Mouse (Mus musculus): ENCODE measurements around the gene Slc25a36. TPM values are rescaled to one million over a fixed set of nuclear protein-coding genes. Genes with fewer than 3 reads are reported as not detected.

Gene Slc25a36
- polyA plus RNA-seq, 1 experiment from 2014 or later, result 66.0 TPM

- Histone ChIP-seq H3K27me3 (no peaks in the 10 kb centered on the region), H3K36me3 (ENCODE audit: poor library complexity, severe bottlenecking) (no peaks in the 10 kb centered on the region), H3K9me3 (replicated peaks) (no peaks in the 10 kb centered on the region), H3K4me3 (no peak overlapping the region), H3K4me2 (no peak overlapping the region), H3K9ac (no peak overlapping the region), H3K27ac (no peak overlapping the region), H3K4me1 (peaks cover 2% of the 10 kb centered on the region; the same call in 1 of the 2 replicates)
- WGBS, result 79% methylated on average over 4 of the region's 4 CpGs
- no peak for ATAC-seq
Observed at GRCm38 (mm10) chr9:97065885-97066284, 45.1 kb downstream of the Slc25a36 start.

DNA sequence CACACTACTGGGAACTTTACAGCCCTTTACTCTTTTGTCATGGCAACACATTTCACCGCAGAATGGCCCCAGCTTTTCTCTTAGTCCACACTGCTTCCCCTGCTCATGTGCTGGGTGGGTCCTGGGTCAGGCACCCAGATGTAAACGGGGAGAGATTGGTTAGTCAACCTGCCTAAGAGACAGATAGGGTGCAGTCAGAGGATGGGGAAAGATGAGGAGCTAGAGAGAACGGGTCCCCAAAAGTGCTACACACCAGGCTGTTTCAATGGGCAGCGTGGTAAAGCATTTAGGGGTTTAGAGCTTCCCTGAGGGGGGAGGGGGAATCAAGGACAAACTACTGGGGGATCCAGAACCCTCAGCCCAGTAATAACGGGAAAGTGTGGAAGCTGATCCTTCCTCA lies 45.7 kb downstream of the Slc25a36 start:
- no peaks in the 10 kb centered on the region for H3K27me3 ChIP-seq
- H3K27ac ChIP-seq, result no peak overlapping the region
- peaks cover 8% of the 10 kb centered on the region; the same call in 1 of the 2 replicates for H3K4me1 ChIP-seq
- no peak overlapping the region for H3K4me2 ChIP-seq
- no peaks in the 10 kb centered on the region for H3K36me3 ChIP-seq (ENCODE audit: poor library complexity, severe bottlenecking)
- H3K9ac ChIP-seq, result no peak overlapping the region
- WGBS, result 56% methylated on average over 5 of the region's 5 CpGs
- ATAC-seq, result no peak
- no peaks in the 10 kb centered on the region for H3K9me3 ChIP-seq (replicated peaks)
- H3K4me3 ChIP-seq, result no peak overlapping the region

DNA sequence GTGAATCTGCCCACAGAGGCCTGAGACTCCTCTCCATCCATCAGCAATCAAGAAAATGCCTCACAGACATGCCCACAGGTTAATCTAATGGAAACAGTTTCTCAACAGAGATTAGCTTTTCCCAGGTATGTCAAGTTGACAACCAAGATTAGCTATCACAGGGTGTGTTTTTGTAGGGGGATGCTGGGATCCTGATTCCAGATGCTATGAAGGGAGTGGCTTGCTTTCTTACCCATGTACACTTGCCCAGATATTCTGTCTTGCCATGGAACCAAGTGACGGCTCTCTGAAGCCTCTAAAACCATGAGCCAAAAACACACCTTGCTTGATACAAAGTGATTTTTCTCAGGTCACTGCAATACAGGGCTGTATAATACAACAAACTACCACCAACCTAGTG lies 46.8 kb downstream of the Slc25a36 start:
- Histone ChIP-seq H3K9me3 (replicated peaks) (no peaks in the 10 kb centered on the region), H3K4me2 (no peak overlapping the region), H3K4me3 (no peak overlapping the region), H3K9ac (no peak overlapping the region), H3K36me3 (ENCODE audit: poor library complexity, severe bottlenecking) (no peaks in the 10 kb centered on the region), H3K27ac (no peak overlapping the region), H3K27me3 (no peaks in the 10 kb centered on the region), H3K4me1 (peaks cover 8% of the 10 kb centered on the region; the same call in 1 of the 2 replicates)
- no peak for ATAC-seq
- 90% methylated on average over 1 of the region's 1 CpGs for WGBS

- WGBS, result 97% methylated on average over 9 of the region's 9 CpGs
- no peak overlapping the region for H3K4me2 ChIP-seq
- ATAC-seq, result no peak
- no peak overlapping the region for H3K4me3 ChIP-seq
- no peaks in the 10 kb centered on the region for H3K9me3 ChIP-seq (replicated peaks)
- H3K4me1 ChIP-seq, result peaks cover 10% of the 10 kb centered on the region; the same call in 1 of the 2 replicates
- no peak overlapping the region for H3K27ac ChIP-seq
- no peaks in the 10 kb centered on the region for H3K27me3 ChIP-seq
- H3K36me3 ChIP-seq (ENCODE audit: poor library complexity, severe bottlenecking), result no peaks in the 10 kb centered on the region
- no peak overlapping the region for H3K9ac ChIP-seq
Observed at GRCm38 (mm10) chr9:97061696-97062095, 49.3 kb downstream of the Slc25a36 start.

- Histone ChIP-seq H3K27me3 (no peaks in the 10 kb centered on the region), H3K4me3 (no peak overlapping the region), H3K36me3 (ENCODE audit: poor library complexity, severe bottlenecking) (no peaks in the 10 kb centered on the region), H3K4me1 (peaks cover 21% of the 10 kb centered on the region), H3K27ac (0 out of 2 replicates have a peak overlapping the region, but pooled peaks have one; percentile 40), H3K4me2 (no peak overlapping the region), H3K9ac (no peak overlapping the region), H3K9me3 (replicated peaks) (no peaks in the 10 kb centered on the region)
- ATAC-seq, result no peak
- 76% methylated on average over 18 of the region's 18 CpGs for WGBS
Observed at GRCm38 (mm10) chr9:97056541-97057338, 54.2 kb downstream of the Slc25a36 start.

GRCm38 (mm10) chr9:97055906-97056305 lies 55.1 kb downstream of the Slc25a36 start:
- no peak for ATAC-seq
- no peak overlapping the region for H3K9ac ChIP-seq
- no peak overlapping the region for H3K4me2 ChIP-seq
- H3K36me3 ChIP-seq (ENCODE audit: poor library complexity, severe bottlenecking), result no peaks in the 10 kb centered on the region
- peaks cover 25% of the 10 kb centered on the region for H3K4me1 ChIP-seq
- H3K27me3 ChIP-seq, result no peaks in the 10 kb centered on the region
- WGBS, result 38% methylated on average over 14 of the region's 14 CpGs
- H3K4me3 ChIP-seq, result no peak overlapping the region
- no peaks in the 10 kb centered on the region for H3K9me3 ChIP-seq (replicated peaks)
- no peak overlapping the region for H3K27ac ChIP-seq

GRCm38 (mm10) chr9:97051176-97051575 lies 59.8 kb downstream of the Slc25a36 start:
- Histone ChIP-seq H3K27me3 (no peaks in the 10 kb centered on the region), H3K4me3 (no peak overlapping the region), H3K9ac (peak overlapping the region; percentile 40; the same call in 1 of the 2 replicates), H3K4me2 (peak overlapping the region; percentile 10; the same call in 1 of the 2 replicates), H3K36me3 (ENCODE audit: poor library complexity, severe bottlenecking) (no peaks in the 10 kb centered on the region), H3K27ac (peak overlapping the region; percentile 72), H3K4me1 (peaks cover 19% of the 10 kb centered on the region), H3K9me3 (replicated peaks) (no peaks in the 10 kb centered on the region)
- ATAC-seq, result peak; percentile 92
- 12% methylated on average over 8 of the region's 8 CpGs for WGBS

GRCm38 (mm10) chr9:97046240-97046639 lies 64.7 kb downstream of the Slc25a36 start:
- Histone ChIP-seq H3K4me1 (peaks cover 12% of the 10 kb centered on the region), H3K27ac (no peak overlapping the region), H3K4me2 (no peak overlapping the region), H3K36me3 (ENCODE audit: poor library complexity, severe bottlenecking) (no peaks in the 10 kb centered on the region), H3K4me3 (no peak overlapping the region), H3K9ac (no peak overlapping the region), H3K9me3 (replicated peaks) (no peaks in the 10 kb centered on the region), H3K27me3 (no peaks in the 10 kb centered on the region)
- WGBS, result 88% methylated on average over 4 of the region's 4 CpGs
- ATAC-seq, result no peak

GRCm38 (mm10) chr9:97041633-97042032 lies 69.3 kb downstream of the Slc25a36 start:
- Histone ChIP-seq H3K27me3 (no peaks in the 10 kb centered on the region), H3K9ac (no peak overlapping the region), H3K27ac (no peak overlapping the region), H3K9me3 (replicated peaks) (no peaks in the 10 kb centered on the region), H3K4me3 (no peak overlapping the region), H3K4me2 (no peak overlapping the region), H3K36me3 (ENCODE audit: poor library complexity, severe bottlenecking) (no peaks in the 10 kb centered on the region), H3K4me1 (peaks cover 8% of the 10 kb centered on the region)
- 54% methylated on average over 8 of the region's 8 CpGs for WGBS
- no peak for ATAC-seq

DNA sequence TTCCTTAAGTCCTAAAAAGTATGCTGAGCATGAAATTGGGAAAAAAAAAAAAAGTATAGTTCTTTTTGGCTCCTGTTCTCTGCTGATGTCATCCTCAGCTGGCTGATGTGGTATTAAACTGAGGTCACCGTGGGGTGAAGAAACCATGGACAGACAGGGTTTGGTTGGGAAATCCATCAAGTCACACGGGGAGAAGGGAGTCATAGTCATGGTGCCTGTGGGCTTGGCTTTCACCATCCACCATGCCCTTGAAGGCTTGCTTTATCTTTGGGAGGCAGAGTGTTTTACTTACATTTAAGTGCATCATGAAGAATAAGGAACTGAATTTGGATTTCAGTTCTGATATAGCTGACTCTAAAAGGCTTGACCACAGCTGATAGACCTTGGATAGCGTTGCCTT lies 72.9 kb downstream of the Slc25a36 start:
- WGBS, result 95% methylated on average over 3 of the region's 3 CpGs
- ATAC-seq, result no peak
- H3K9ac ChIP-seq, result no peak overlapping the region

GRCm38 (mm10) chr9:97036656-97037055 lies 74.3 kb downstream of the Slc25a36 start:
- H3K9ac ChIP-seq, result no peak overlapping the region
- no peak overlapping the region for H3K27ac ChIP-seq
- no peaks in the 10 kb centered on the region for H3K27me3 ChIP-seq
- no peak for ATAC-seq
- no peaks in the 10 kb centered on the region for H3K36me3 ChIP-seq (ENCODE audit: poor library complexity, severe bottlenecking)
- H3K4me2 ChIP-seq, result no peak overlapping the region
- H3K4me1 ChIP-seq, result peaks cover 9% of the 10 kb centered on the region
- H3K4me3 ChIP-seq, result no peak overlapping the region
- 76% methylated on average over 7 of the region's 7 CpGs for WGBS
- H3K9me3 ChIP-seq (replicated peaks), result no peaks in the 10 kb centered on the region

More for the DNA sequence above, 72.9 kb downstream of the Slc25a36 start:
- Histone ChIP-seq H3K27ac (no peak overlapping the region), H3K4me3 (no peak overlapping the region), H3K27me3 (no peaks in the 10 kb centered on the region), H3K4me2 (no peak overlapping the region), H3K4me1 (peaks cover 9% of the 10 kb centered on the region), H3K36me3 (ENCODE audit: poor library complexity, severe bottlenecking) (no peaks in the 10 kb centered on the region), H3K9me3 (replicated peaks) (no peaks in the 10 kb centered on the region)

DNA sequence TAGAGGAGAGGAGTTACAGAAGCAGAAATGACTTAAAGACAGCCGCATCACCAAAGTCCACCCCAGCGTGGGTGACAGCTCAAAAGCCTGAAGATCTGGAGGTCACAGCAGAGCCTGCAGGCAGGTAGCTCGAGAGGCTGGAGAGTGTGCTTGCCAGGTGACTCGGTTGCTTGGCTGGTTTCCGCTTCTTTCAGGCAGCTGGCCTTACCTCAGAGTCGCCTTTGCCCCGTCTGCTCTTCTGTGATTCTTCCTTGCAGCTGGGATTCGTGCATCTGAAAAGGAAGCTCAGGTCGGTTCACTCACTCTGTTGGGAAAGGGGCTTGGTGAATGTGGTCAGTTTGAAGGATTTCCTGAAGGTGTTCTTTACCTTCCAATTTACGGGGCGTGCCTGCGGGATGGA lies 83.6 kb downstream of the Slc25a36 start:
- H3K27ac ChIP-seq, result no peak overlapping the region
- H3K4me2 ChIP-seq, result no peak overlapping the region
- ATAC-seq, result no peak
- H3K9me3 ChIP-seq (replicated peaks), result no peaks in the 10 kb centered on the region
- H3K36me3 ChIP-seq (ENCODE audit: poor library complexity, severe bottlenecking), result no peaks in the 10 kb centered on the region
- no peak overlapping the region for H3K9ac ChIP-seq
- WGBS, result 81% methylated on average over 12 of the region's 12 CpGs
- no peaks in the 10 kb centered on the region for H3K27me3 ChIP-seq
- no peak overlapping the region for H3K4me3 ChIP-seq
- no peaks in the 10 kb centered on the region for H3K4me1 ChIP-seq

GRCm38 (mm10) chr9:97026006-97026405 lies 85.0 kb downstream of the Slc25a36 start:
- H3K4me2 ChIP-seq, result no peak overlapping the region
- H3K27ac ChIP-seq, result no peak overlapping the region
- H3K27me3 ChIP-seq, result no peaks in the 10 kb centered on the region
- no peaks in the 10 kb centered on the region for H3K4me1 ChIP-seq
- H3K9ac ChIP-seq, result no peak overlapping the region
- no peak overlapping the region for H3K4me3 ChIP-seq
- WGBS, result 87% methylated on average over 4 of the region's 4 CpGs
- H3K36me3 ChIP-seq (ENCODE audit: poor library complexity, severe bottlenecking), result no peaks in the 10 kb centered on the region
- H3K9me3 ChIP-seq (replicated peaks), result no peaks in the 10 kb centered on the region
- no peak for ATAC-seq
